Mouse (Mus musculus): ENCODE results near the gene Ajm1.

The Ajm1 gene

DNA sequence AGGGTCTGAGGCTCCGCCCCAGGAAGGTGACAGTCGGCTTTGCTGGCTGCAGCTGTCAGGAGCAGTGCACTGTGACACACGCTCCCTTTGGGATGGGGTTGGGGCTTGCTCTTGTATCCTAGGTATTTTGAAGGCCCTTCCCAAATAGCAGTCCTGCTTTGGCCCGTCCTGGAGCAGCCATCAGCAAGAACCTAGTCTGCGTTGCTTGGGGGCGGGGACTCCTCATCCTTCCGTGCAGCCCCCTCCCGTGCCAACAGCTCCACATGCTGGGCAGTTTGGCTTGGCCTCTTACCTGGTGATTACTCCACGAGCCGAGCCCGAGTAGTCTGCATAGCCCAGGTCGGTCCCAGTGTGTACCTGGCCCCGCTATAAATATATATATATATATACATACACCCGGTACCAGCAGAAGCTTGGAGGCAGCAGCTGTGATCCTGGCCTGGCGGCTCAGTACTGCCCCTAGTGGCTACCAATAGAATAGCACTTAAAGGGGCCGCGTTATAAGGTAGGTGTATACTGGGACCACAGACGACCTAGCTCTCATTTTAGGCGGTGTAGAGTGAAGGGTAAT lies at the start of gene Ajm1:
TSS of gene Ajm1 (minus strand) at position 464 of the 571 bp plus-strand sequence.
- peak; percentile 88 for DNase-seq (ENCODE audit: low spot score)

DNA sequence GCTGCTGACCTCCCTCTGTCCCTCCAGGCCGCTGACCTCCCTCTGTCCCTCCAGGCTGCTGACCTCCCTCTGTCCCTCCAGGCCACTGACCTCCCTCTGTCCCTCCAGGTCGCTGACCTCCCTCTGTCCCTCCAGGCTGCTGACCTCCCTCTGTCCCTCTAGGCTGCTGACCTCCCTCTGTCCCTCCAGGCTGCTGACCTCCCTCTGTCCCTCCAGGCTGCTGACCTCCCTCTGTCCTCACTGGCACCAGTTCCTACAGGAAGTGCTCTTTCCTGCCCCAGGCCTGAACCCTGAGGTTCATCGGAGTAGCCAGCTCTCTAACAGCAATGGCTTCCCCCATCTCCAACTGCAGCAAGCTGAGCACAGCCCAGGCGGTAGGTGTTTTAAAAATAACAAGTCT lies 47.2 kb upstream of the Ajm1 start:
- DNase-seq (ENCODE audit: low spot score): no peak

DNA sequence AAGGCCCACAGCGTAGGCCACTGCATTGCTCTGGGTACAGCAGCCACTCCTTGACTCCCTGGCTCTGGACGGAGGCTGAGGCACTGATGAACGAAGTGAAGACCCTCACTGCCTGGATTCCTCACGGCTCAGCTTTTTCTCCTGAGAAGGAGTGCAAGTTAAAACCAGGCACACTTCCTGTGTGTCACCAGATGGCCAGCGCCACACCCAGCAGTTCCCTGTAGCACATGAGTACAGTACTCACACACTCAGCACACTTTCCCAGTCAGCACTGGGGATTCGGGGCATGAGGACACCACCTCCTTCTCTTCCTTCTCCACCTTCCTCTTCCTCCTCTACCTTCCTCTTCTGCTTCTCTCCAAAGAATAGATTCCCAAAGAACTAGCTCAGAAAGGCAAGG lies 46.3 kb upstream of the Ajm1 start, which contains the start of gene Fcna:
TSS of gene Fcna (minus strand) at position 220 of the 400 bp plus-strand sequence.
- DNase-seq (ENCODE audit: low spot score): no peak

DNA sequence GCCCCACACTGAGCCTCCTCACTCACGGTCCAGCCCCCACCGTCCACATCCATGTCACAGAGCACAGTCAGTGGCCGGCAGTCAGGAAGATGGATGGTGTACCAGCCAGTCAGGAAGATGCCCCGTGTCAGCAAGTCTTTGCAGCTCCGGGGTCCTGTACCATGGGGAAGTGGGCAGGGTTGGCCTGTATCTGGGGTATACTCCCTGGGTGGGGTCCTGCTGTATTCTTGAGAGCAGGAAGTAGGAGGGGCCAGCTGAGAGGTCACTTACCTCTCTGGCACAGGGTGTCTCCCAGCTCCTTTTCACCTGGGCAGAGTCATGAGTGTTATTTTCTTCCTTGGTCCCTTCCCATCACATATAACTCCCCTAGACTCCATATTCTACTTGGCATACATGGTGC lies 44.4 kb upstream of the Ajm1 start:
- DNase-seq (ENCODE audit: low spot score): no peak

DNA sequence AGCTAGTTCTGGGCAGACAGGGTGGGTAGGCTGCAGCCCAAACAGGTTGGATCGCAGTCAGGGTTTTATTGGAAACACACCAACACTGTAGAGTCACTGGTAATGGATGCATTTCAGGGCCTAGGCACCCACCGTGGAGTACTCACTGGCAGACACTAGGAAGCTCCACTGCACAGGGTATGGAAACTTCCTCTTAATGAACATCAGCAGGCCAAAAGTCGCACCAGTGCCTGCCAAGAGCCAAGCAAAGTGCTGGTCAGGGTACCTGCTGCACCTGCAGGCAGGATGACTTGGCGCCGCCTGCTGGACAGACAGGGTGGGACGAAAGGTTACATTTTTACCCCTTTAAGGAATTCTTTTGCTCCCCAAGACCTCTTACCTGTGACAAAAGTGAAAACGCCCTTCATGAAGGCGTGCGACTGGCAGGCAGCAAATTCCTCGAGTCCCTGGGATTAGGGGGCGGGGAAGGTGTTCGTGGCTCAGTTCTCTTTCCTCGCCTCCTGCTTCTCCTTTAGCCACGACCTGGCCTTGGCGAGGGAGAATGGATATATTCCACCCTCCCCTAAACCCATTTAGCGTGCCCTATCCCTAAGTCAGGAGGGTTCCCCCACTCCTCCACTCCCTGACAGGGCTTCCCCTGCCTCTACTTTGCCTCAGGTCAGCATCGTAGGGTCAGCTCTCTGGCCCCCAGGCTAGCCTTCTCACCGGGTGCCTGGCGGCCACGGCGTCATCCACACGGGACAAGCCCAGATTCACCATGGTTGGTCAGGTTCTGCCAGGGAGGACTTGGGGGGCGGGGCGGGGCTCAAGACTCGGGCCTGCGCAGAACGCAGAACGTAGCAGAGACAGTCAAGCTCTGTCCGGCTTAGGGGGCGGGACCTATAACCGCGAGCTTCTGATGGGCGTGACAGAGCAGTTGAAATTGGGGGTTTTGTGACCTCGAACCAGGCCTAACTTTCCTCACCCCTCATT lies 40.0 kb upstream of the Ajm1 start, which contains the start of gene Tmem141:
TSS of gene Tmem141 (minus strand) at position 777 of the 972 bp plus-strand sequence.
- peak; percentile 37 for DNase-seq (ENCODE audit: low spot score)

DNA sequence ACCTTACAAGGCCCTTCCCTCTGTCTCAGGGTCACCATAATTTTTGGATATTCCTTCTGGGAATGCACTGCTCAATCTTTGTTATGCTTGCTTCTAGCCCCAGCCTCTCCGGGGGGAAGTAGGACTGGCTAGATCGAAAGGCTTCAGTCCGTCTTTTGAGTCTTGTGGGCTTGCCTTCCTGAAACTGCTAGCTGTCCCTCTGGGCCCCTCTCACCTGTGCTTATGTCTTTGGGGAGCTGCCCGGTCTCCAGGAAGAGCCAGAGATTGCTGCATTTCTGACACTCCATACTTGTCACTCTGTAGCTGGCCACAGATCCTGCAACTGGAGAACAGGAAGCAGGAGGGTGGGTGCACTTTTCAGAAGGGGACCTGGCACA lies 39.3 kb upstream of the Ajm1 start:
- no peak for DNase-seq (ENCODE audit: low spot score)

GRCm38 (mm10) chr2:25620386-25620785 lies 38.8 kb upstream of the Ajm1 start:
- no peak for DNase-seq (ENCODE audit: low spot score)

- DNase-seq (ENCODE audit: low spot score): no peak
These were observed 36.0 kb upstream of the Ajm1 start, which contains the start of gene Ccdc183 for GRCm38 (mm10) chr2:25617578-25617977. Gene Ccdc183, minus strand, starts transcription at chr2:25617678.

GRCm38 (mm10) chr2:25616398-25616797 lies 34.8 kb upstream of the Ajm1 start:
- no peak for DNase-seq (ENCODE audit: low spot score)

GRCm38 (mm10) chr2:25608671-25609070 lies 27.1 kb upstream of the Ajm1 start:
- no peak for DNase-seq (ENCODE audit: low spot score)

GRCm38 (mm10) chr2:25607761-25608622 lies 26.4 kb upstream of the Ajm1 start, which contains the start of gene Rabl6:
Gene Rabl6, minus strand, starts transcription at chr2:25608521.
- DNase-seq (ENCODE audit: low spot score): peak; percentile 71

DNA sequence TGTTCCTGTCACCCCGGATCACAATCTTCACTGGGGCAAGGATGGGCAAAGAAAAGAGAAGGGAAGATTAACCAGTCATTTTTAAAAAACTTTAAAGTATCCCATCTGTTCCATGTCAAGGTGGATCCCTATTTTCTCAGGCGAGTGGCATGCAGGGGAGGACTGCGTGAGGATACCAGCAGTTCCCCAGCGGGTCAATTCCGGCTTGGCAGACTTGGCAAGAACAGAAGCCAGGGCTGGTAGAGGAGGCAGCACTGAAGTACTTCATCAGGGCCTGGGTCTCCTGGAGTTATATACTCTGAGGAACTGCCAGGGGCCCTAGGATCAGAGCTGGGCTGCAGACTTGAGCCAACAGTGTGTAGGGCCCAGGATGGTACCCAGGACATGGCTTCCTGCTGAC lies 21.0 kb upstream of the Ajm1 start:
- no peak for DNase-seq (ENCODE audit: low spot score)

- no peak for DNase-seq (ENCODE audit: low spot score)
These were observed 18.5 kb upstream of the Ajm1 start for GRCm38 (mm10) chr2:25600037-25600436.

DNA sequence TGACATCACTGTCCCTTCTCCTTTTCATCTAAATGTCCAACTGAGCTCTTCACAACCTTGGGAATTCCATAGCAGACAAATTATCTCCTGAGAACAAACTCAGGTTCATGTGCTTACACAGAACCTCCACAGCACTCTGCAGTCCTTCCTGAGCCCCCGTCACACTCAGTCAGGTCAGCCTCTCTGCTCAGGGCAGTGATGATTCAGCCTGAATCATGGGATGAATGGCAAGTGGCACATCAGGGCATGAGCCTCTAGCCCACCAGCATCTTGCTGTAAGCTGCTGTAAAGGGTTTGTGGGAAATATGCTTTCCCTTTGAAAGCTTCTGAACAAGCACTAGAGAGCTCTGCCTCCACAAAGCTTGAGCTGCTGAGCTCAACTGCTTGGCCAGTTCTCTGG lies 17.2 kb upstream of the Ajm1 start:
- no peak for DNase-seq (ENCODE audit: low spot score)

- DNase-seq (ENCODE audit: low spot score): no peak
These were observed 15.4 kb upstream of the Ajm1 start for GRCm38 (mm10) chr2:25596765-25597510.

DNA sequence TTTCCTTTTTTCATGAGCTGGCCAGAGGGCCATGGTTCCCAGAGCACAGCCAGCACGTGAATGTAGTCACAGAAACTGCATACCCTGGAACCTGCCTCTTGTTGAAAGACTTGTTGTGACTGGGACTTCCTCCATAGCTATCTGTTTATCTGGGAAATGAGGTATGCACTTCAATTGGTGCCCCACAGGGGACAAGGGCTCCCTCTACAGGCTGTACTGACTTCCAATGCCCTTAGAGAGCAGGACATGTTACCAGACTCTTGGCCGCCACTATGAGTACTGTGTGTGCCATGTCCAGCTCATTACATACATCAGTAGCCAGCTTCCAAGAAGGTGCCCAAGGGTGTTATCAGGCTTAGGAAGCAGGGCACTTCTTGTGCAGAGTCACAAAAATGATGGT lies 10.3 kb upstream of the Ajm1 start:
- no peak for DNase-seq (ENCODE audit: low spot score)

GRCm38 (mm10) chr2:25588227-25588907 lies 6.8 kb upstream of the Ajm1 start:
- DNase-seq (ENCODE audit: low spot score): no peak

DNA sequence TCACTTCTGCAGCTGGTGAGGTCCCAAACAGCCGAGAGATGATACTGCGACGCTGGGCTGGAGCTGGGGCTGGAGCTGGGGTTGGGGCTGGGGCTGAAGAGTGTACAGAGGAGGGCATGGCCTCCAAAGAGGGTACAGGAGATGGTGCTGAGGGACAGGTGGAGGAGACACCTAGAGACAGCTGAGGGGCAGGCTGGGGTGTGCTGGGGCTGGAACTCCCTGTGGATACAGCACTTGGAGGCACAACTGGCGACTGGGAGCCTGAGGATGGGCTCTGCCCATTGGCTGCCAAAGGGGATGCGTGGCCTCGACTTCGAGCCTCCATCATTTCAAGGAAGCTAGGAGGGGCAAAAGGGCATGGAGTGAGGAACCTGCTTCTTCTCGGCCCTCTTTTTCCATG lies 5.7 kb upstream of the Ajm1 start:
- DNase-seq (ENCODE audit: low spot score): no peak

- DNase-seq (ENCODE audit: low spot score): no peak
These were observed 4.0 kb upstream of the Ajm1 start for GRCm38 (mm10) chr2:25585601-25586000.

DNA sequence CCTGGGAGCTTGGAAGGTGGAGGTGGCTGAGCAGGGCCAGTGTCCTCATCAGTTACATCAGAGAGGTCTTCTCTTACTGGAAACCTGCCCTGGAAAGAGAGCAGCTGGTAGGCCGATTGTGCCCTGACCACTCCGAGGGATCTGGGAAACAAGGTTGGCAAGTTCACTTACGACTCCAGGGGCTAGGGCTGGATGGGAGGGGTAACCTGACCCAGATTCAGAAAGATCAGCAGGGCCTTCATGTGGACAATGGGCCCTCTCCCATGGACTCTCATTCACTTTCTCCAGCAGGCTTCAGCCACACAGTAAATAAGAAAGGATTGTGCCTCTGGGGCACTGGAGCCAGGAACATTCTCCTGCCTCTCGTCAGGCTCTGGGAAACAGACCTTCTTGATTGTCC lies 3.3 kb upstream of the Ajm1 start:
- DNase-seq (ENCODE audit: low spot score): no peak

- DNase-seq (ENCODE audit: low spot score): no peak
These were observed 2.6 kb upstream of the Ajm1 start for GRCm38 (mm10) chr2:25584152-25584551.
